Mouse (Mus musculus) retina, postnatal 7 days (tissue): ENCODE measurements around the gene Cnpy3.
"Not testable (repeated sequence)": the region's sequence is repeated elsewhere in the genome, so short reads cannot be mapped to it uniquely, and the experiment has no call there.

Source experiments
- DNase-seq: peaks from one replicate; pipeline ENCODE4 v3.0.0-alpha.2; 2012; ENCODE audit warnings: low read depth, low spot score

Gene Cnpy3

GRCm38 (mm10) chr17:46764916-46765315, 12.9 kb upstream of the Cnpy3 start:
- not testable (repeated sequence) for DNase-seq

DNA sequence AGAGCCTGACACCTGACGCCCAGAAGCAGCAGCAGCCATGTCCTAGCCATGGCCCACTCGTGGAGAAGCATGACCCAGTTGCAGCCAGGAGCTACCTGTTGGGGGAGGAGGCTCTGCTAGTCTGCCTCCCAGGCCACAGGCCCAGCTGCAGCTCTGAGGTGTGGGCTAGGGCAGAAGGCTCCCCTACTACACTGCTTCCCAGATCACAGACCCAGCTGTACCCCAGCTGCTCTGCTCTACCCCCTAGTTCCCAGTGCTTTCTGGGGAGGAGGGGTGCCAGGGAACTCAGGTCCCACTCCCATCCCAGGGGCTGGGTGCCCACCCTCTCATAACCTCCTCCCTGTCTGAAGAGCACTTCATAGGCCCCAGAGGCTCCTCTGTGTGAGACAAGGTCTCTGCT, 11.5 kb upstream of the Cnpy3 start, which contains the start of gene Ptcra:
Gene Ptcra (minus strand): TSS at position 169 of the 400 bp plus-strand sequence.
- no peak for DNase-seq

GRCm38 (mm10) chr17:46758753-46759152, 6.7 kb upstream of the Cnpy3 start:
- no peak for DNase-seq

- no peak for DNase-seq
Measured at GRCm38 (mm10) chr17:46751056-46751793, 789 bp downstream of the Cnpy3 start.

DNA sequence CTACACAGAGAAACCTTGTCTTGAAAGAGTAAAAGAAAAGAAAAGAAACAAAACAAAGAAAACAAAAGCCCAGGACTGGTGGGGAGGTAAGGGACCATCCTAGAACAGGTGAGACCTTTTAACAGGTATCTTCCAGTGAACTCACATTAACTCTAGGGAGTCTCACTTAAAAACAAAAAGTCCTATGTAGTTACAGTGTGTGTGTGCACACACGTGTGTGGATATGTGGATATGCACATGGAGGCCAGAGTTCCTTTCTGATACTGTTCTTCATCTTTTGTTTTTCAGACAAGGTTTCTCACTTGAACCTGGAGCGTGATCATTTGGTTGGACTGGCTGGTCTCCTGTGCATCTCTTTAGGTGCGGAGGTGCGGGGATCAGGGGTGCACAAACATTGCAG, 1.4 kb downstream of the Cnpy3 start:
- DNase-seq, result no peak

DNA sequence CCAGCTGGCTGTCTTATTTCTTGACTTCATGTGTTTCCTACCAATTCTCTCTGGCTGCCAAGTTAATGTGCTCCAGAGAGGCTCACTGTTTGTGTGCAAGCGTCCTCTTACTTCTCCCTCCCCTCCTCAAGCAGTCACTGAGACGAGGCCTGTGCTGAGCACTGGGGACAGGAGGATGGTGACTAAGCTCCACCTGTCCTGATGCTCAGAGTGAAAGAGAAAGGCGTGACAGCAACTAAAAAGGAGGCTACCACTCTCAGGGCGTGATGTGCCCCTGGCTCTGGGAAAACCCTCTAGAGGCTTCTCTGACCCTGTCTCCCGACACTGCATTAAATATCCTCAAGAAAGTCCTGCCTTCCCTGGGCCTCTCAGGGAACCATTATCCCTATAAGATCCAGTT, 2.7 kb downstream of the Cnpy3 start:
- no peak for DNase-seq

GRCm38 (mm10) chr17:46747806-46748205, 4.2 kb downstream of the Cnpy3 start:
- no peak for DNase-seq

GRCm38 (mm10) chr17:46747234-46747633, 4.8 kb downstream of the Cnpy3 start:
- no peak for DNase-seq

- no peak for DNase-seq
Measured at GRCm38 (mm10) chr17:46745506-46745905, 6.5 kb downstream of the Cnpy3 start.

GRCm38 (mm10) chr17:46742986-46743385, 9.0 kb downstream of the Cnpy3 start:
- DNase-seq, result no peak

DNA sequence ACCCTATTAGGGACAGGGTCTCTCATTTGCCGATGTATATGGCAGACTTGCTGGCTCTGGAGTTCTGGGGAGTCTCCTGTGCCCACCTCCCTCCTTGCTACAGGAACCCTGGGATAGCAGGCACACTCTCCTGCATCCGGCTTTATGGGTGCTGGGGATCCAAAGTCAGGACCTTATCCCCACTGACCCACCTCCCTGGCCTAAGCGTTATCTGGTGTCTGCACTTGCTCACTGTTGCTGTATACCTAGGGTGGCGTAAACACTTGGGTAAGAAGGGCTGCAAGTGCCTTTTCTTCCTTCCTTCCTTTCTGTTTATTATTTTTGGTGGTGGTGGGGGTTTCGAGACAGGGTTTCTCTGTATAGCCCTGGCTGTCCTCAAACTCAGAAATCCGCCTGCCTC, 10.7 kb downstream of the Cnpy3 start:
- DNase-seq, result no peak

- DNase-seq, result no peak
Measured at GRCm38 (mm10) chr17:46736160-46736559, 15.9 kb downstream of the Cnpy3 start.

DNA sequence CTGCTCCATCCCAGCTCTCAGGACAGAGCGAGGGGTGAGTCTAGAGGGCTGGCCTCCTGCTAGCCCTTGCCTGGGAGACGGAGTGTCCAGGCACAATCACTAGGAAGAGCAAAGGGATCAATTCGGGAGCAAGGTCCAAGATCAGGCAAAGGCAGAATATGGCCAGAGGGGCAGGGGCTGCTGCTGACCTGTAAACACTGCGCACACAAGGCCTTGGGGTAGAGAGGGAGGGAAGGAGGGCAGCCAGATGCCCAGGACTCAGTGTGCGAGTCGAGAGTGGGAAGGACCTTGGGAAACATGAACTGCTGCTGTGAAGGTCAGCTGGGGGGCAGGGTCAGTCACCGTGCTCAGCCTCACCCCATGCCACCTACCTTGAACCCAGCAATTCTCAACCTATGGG, 16.7 kb downstream of the Cnpy3 start:
- DNase-seq, result no peak

- DNase-seq, result no peak
Measured at GRCm38 (mm10) chr17:46734055-46734454, 18.0 kb downstream of the Cnpy3 start.

GRCm38 (mm10) chr17:46728904-46729318, 23.1 kb downstream of the Cnpy3 start, which contains the start of gene Gnmt:
Gnmt (minus strand) TSS chr17:46729168.
- DNase-seq, result no peak

GRCm38 (mm10) chr17:46728496-46728895, 23.5 kb downstream of the Cnpy3 start:
- DNase-seq, result no peak

- no peak for DNase-seq
Measured at GRCm38 (mm10) chr17:46728021-46728420, 24.0 kb downstream of the Cnpy3 start.

DNA sequence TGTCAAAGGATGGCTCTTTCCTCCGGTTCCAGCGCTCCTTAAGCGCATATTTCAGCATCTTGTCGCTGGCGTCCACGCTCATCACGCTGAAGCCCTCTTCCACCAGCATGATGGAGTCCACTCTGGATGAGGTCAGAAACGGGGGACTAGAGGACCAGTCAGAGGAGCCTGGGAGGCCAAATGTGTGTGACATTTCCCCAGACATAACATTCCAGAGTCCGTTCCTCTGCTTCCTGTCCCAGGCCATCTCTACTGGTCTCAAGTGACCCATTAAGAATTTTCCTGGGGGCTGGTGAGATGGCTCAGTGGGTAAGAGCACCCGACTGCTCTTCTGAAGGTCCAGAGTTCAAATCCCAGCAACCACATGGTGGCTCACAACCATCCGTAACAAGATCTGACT, 24.7 kb downstream of the Cnpy3 start:
- no peak for DNase-seq

- no peak for DNase-seq
Measured at GRCm38 (mm10) chr17:46725731-46726645, 26.0 kb downstream of the Cnpy3 start.

GRCm38 (mm10) chr17:46725273-46725672, 26.7 kb downstream of the Cnpy3 start:
- DNase-seq, result no peak

- DNase-seq, result no peak
Measured at GRCm38 (mm10) chr17:46724477-46725084, 27.4 kb downstream of the Cnpy3 start.

DNA sequence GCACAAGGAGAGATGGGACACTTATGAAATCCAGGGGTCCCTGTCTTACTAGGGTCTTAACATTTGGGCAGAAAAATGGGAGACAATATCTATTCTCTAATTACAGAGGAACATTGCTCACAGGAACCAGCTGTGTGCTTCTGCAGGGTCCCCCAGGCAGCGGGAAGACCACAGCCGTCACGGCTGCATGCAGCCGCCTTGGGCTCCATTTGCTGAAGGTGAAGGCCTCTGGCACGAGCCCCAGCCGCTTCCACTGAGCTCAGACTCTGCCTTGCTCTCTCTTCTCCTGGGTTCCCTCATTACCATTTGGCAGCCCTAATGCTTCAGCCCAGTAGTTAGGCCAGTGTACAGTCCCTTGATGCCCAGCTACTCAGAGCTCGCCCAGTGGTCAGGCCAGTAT, 30.9 kb downstream of the Cnpy3 start:
- no peak for DNase-seq
